Mouse (Mus musculus): ENCODE measurements around the gene Sh3gl2. TPM values are rescaled to one million over a fixed set of nuclear protein-coding genes. Genes with fewer than 3 reads are reported as not detected.

Gene Sh3gl2
- total RNA-seq, 2 experiments from 2014 or later, result 2.3 to 3.0 TPM

- intact Hi-C loops (cut with DNase I), result loop anchor here (10.0 kb wide), 1 partner anchor 1152 kb away; the partner anchor contains the start of gene Saxo1
- peak; percentile 44 to 75 for DNase-seq
Measured at GRCm38 (mm10) chr4:85402823-85403222, 197.9 kb downstream of the Sh3gl2 start.

GRCm38 (mm10) chr4:85404424-85405194 lies 199.7 kb downstream of the Sh3gl2 start:
- intact Hi-C loops (cut with DNase I), result loop anchor here (2.0 to 10.0 kb wide), 2 partner anchors 396 to 1150 kb away; partner anchors contain the start of gene Saxo1
- DNase-seq, result peak; percentile 46 to 60

- no peak for DNase-seq
- intact Hi-C loops (cut with DNase I), result loop anchor here (2.0 to 10.0 kb wide), 2 partner anchors 396 to 1150 kb away; partner anchors contain the start of gene Saxo1
Measured at GRCm38 (mm10) chr4:85405276-85405675, 200.3 kb downstream of the Sh3gl2 start.

- intact Hi-C loops (cut with DNase I), result no loop called here
- no peak for DNase-seq
Measured at GRCm38 (mm10) chr4:85416466-85416865, 211.5 kb downstream of the Sh3gl2 start.

- intact Hi-C loops (cut with DNase I), result no loop called here
- DNase-seq, result no peak
Measured at GRCm38 (mm10) chr4:85420429-85420828, 215.5 kb downstream of the Sh3gl2 start.

- no peak for DNase-seq
- intact Hi-C loops (cut with DNase I), result no loop called here
Measured at GRCm38 (mm10) chr4:85426211-85426610, 221.3 kb downstream of the Sh3gl2 start.

- DNase-seq, result no peak
- intact Hi-C loops (cut with DNase I), result no loop called here
Measured at GRCm38 (mm10) chr4:85432786-85433185, 227.9 kb downstream of the Sh3gl2 start.

- intact Hi-C loops (cut with DNase I), result no loop called here
- no peak for DNase-seq
Measured at GRCm38 (mm10) chr4:85434734-85435133, 229.8 kb downstream of the Sh3gl2 start.

- intact Hi-C loops (cut with DNase I), result no loop called here
- DNase-seq, result no peak
Measured at GRCm38 (mm10) chr4:85438813-85439212, 233.9 kb downstream of the Sh3gl2 start.

GRCm38 (mm10) chr4:85483586-85483985 lies 278.7 kb downstream of the Sh3gl2 start:
- DNase-seq, result no peak
- intact Hi-C loops (cut with DNase I), result no loop called here

GRCm38 (mm10) chr4:85486316-85486946 lies 281.5 kb downstream of the Sh3gl2 start:
- intact Hi-C loops (cut with DNase I), result no loop called here
- no peak for DNase-seq

GRCm38 (mm10) chr4:85505718-85506117 lies 300.8 kb downstream of the Sh3gl2 start:
- intact Hi-C loops (cut with DNase I), result no loop called here
- no peak for DNase-seq

GRCm38 (mm10) chr4:85506976-85507375 lies 302.1 kb downstream of the Sh3gl2 start:
- DNase-seq, result no peak
- intact Hi-C loops (cut with DNase I), result no loop called here

GRCm38 (mm10) chr4:85507491-85507890 lies 302.6 kb downstream of the Sh3gl2 start:
- DNase-seq, result no peak
- intact Hi-C loops (cut with DNase I), result no loop called here

GRCm38 (mm10) chr4:85513288-85513687 lies 308.4 kb downstream of the Sh3gl2 start:
- peak; percentile 45 to 47 for DNase-seq
- intact Hi-C loops (cut with DNase I), result no loop called here

GRCm38 (mm10) chr4:85513792-85514191 lies 308.9 kb downstream of the Sh3gl2 start, which contains the start of gene Adamtsl1:
Adamtsl1 (plus strand) TSS chr4:85514172.
- intact Hi-C loops (cut with DNase I), result no loop called here
- DNase-seq, result peak in 1 of 2 experiments; percentile 4

- peak; percentile 5 to 13 for DNase-seq
- intact Hi-C loops (cut with DNase I), result no loop called here
Measured at GRCm38 (mm10) chr4:85514205-85514681, 309.3 kb downstream of the Sh3gl2 start.

- no peak for DNase-seq
- intact Hi-C loops (cut with DNase I), result no loop called here
Measured at GRCm38 (mm10) chr4:85526966-85527566, 322.1 kb downstream of the Sh3gl2 start.

GRCm38 (mm10) chr4:85529852-85530251 lies 324.9 kb downstream of the Sh3gl2 start:
- DNase-seq, result no peak
- intact Hi-C loops (cut with DNase I), result no loop called here

GRCm38 (mm10) chr4:85539677-85540076 lies 334.8 kb downstream of the Sh3gl2 start:
- no peak for DNase-seq
- intact Hi-C loops (cut with DNase I), result no loop called here

- DNase-seq, result no peak
- intact Hi-C loops (cut with DNase I), result no loop called here
Measured at GRCm38 (mm10) chr4:85543221-85543620, 338.3 kb downstream of the Sh3gl2 start.

All from heart, postnatal 36 days (tissue).